In genomic region chr4:101647976-101648642, GRCm38 (mm10) we compare ENCODE assay signal across 8 mouse cellular contexts. TPM values are rescaled to one million over a fixed set of nuclear protein-coding genes. Genes with fewer than 3 reads are reported as not detected.
A peak's percentile ranks its signal among the peaks of the same experiment; 100 is the strongest.
DNase-seq lines count a peak whose midpoint lies in the region; ATAC-seq lines count a peak whose summit lies in the region.

No protein-coding gene starts in this region.

- no peaks in the 10 kb centered on the region for H3K36me3 ChIP-seq in hindbrain, embryonic 10.5 days
- H3K36me3 ChIP-seq in liver, embryonic 16.5 days (ENCODE audit: control insufficient read depth, insufficient read depth), result peaks cover 3% of the 10 kb centered on the region; the same call in 1 of the 2 replicates
- no peaks in the 10 kb centered on the region for H3K36me3 ChIP-seq in stomach, embryonic 15.5 days

- peak overlapping the region; percentile 84 for H3K4me3 ChIP-seq in brown adipose tissue, adult 24 weeks (ENCODE audit: insufficient read depth, low read depth, low read length)
- H3K4me3 ChIP-seq in hindbrain, embryonic 10.5 days, result peak overlapping the region; percentile 82
- H3K4me3 ChIP-seq in liver, embryonic 16.5 days (ENCODE audit: low read depth, low read length), result peak overlapping the region; percentile 91
- H3K4me3 ChIP-seq in stomach, embryonic 15.5 days (replicated peaks), result peak overlapping the region; percentile 79

- peak overlapping the region; percentile 95 for H3K9ac ChIP-seq in liver, embryonic 16.5 days (ENCODE audit: low read depth, low read length)
- peak overlapping the region; percentile 85 for H3K9ac ChIP-seq in stomach, embryonic 15.5 days

- H3K4me1 ChIP-seq in brown adipose tissue, adult 24 weeks (ENCODE audit: control insufficient read depth, insufficient read depth, insufficient read length, low read length), result peaks cover 3% of the 10 kb centered on the region; the same call in 1 of the 2 replicates
- peaks cover 25% of the 10 kb centered on the region for H3K4me1 ChIP-seq in hindbrain, embryonic 10.5 days (replicated peaks)
- peaks cover 42% of the 10 kb centered on the region for H3K4me1 ChIP-seq in liver, embryonic 16.5 days (ENCODE audit: control insufficient read depth, low read depth, low read length)
- H3K4me1 ChIP-seq in stomach, embryonic 15.5 days, result peaks cover 6% of the 10 kb centered on the region; the same call in 1 of the 2 replicates

- no peak for ATAC-seq in liver, embryonic 16.5 days (ENCODE audit: low read depth)
- ATAC-seq in stomach, embryonic 15.5 days (ENCODE audit: insufficient read depth, low FRiP score, low read depth), result no peak

- DNase-seq in kidney, adult 8-10 months, result peak; percentile 47 to 58
- no peak for DNase-seq in kidney, adult 18-20 months
- no peak for DNase-seq in hindbrain, embryonic 10.5 days (ENCODE audit: low spot score)
- no peak for DNase-seq in spleen, postnatal 10 days (ENCODE audit: low spot score in 2 of 2)
- no peak for DNase-seq in gastrocnemius, adult 18-20 months (ENCODE audit: low spot score)

- H3K4me2 ChIP-seq in liver, embryonic 16.5 days (ENCODE audit: low read depth, low read length), result peak overlapping the region; percentile 83
- peak overlapping the region; percentile 55 for H3K4me2 ChIP-seq in stomach, embryonic 15.5 days

- WGBS in hindbrain, embryonic 10.5 days, result 3% methylated on average over 20 of the region's 20 CpGs
- under 1% methylated on average over 20 of the region's 20 CpGs for WGBS in liver, embryonic 16.5 days (ENCODE audit: insufficient replicate concordance)
- 0% methylated on average over 20 of the region's 20 CpGs for WGBS in stomach, embryonic 15.5 days

- no peaks in the 10 kb centered on the region for H3K27me3 ChIP-seq in hindbrain, embryonic 10.5 days (ENCODE audit: insufficient read depth, poor library complexity, severe bottlenecking)
- H3K27me3 ChIP-seq in liver, embryonic 16.5 days (ENCODE audit: control insufficient read depth, insufficient read depth, low read depth, low read length), result no peaks in the 10 kb centered on the region
- no peaks in the 10 kb centered on the region for H3K27me3 ChIP-seq in stomach, embryonic 15.5 days (replicated peaks)

- H3K9me3 ChIP-seq in hindbrain, embryonic 10.5 days, result no peaks in the 10 kb centered on the region
- H3K9me3 ChIP-seq in liver, embryonic 16.5 days (replicated peaks; ENCODE audit: control insufficient read depth, low read length), result no peaks in the 10 kb centered on the region
- H3K9me3 ChIP-seq in stomach, embryonic 15.5 days, result no peaks in the 10 kb centered on the region

- peak overlapping the region; percentile 91 for H3K27ac ChIP-seq in brown adipose tissue, adult 24 weeks (replicated peaks; ENCODE audit: low read depth, low read length)
- peak overlapping the region; percentile 96 for H3K27ac ChIP-seq in hindbrain, embryonic 10.5 days
- peak overlapping the region; percentile 96 for H3K27ac ChIP-seq in liver, embryonic 16.5 days (ENCODE audit: low read length)
- peak overlapping the region; percentile 91 for H3K27ac ChIP-seq in stomach, embryonic 15.5 days

RNA-seq across cellular contexts. Expression of gene Leprot, which starts 0.6 kb away (rescaled TPM):
- polyA plus RNA-seq in brown adipose tissue, adult 24 weeks (2012; ENCODE audit: insufficient read depth, insufficient read length, missing spikeins), result 36.0 and 36.4 TPM in 2 replicates
- polyA plus RNA-seq in hindbrain, embryonic 10.5 days (2016; fragmentation: Nextera tagmentation; extraction: Ambion mirVana), result 67.6 and 69.1 TPM in 2 replicates
- polyA plus RNA-seq in liver, embryonic 16.5 days (2015; fragmentation: Nextera tagmentation; extraction: Ambion mirVana), result 44.1 and 50.6 TPM in 2 replicates
- polyA plus RNA-seq in stomach, embryonic 15.5 days (2015; fragmentation: Nextera tagmentation; extraction: Ambion mirVana), result 86.9 and 87.0 TPM in 2 replicates
- 10 to 100 TPM in 1 of 2 experiments, 1 to 10 TPM in 1; 7.4 to 10.4 TPM for total RNA-seq in gastrocnemius, adult 18-20 months (2021)

Comparison
In these comparisons a context has a peak if more than half of its experiments do, and no peak if none do; other contexts are left out.
1. DNase-seq: peak in kidney, adult 8-10 months (2 of 2); none in kidney, adult 18-20 months (single experiment), hindbrain, embryonic 10.5 days (single experiment), spleen, postnatal 10 days (0 of 2) and gastrocnemius, adult 18-20 months (single experiment).
2. Peak in every context shown above with its lines, with median percentiles within 50 percentile points of each other: H3K27ac ChIP-seq and H3K4me3 ChIP-seq.